Mouse (Mus musculus): ENCODE measurements around the gene Ccdc136. TPM values are rescaled to one million over a fixed set of nuclear protein-coding genes. Genes with fewer than 3 reads are reported as not detected.

Ccdc136 gene
- polyA plus RNA-seq, 1 experiment from 2014 or later: 53.2 TPM

DNA sequence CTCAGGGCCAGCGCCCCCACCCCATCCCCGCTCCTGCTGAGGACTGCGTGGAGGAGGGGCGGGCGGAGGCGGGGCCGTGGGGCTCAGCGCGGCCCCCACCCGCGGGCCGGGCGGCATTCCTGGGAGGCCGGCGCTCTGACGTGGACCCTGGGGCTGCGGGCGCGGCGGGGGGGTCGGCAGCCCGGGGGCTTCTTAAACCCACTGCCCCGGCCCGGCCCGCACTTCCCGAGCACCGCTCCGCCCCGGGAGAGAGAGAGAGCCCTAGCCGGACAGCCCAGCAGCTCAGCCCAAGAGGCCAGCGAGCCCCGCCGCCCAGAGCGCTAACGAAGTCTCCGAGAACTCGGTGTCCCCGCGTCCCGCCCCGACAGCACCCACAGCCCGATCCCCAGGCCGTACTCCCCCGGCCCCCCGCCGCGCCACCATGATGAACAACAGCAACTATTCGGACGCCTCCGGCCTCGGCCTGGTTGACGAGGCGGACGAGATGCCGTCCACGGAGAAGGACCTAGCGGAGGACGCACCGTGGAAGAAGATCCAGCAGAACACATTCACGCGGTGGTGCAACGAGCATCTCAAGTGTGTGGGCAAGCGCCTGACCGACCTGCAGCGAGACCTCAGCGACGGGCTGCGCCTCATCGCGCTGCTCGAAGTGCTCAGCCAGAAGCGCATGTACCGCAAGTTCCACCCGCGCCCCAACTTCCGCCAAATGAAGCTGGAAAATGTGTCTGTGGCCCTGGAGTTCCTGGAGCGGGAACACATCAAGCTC, 37.1 kb downstream of the Ccdc136 start, which contains the start of gene Flnc:
Gene Flnc (plus strand): TSS at position 219 of the 766 bp plus-strand sequence.
- no peaks in the 10 kb centered on the region for H3K36me3 ChIP-seq (replicated peaks; ENCODE audit: control insufficient read depth, insufficient read depth)
- WGBS: under 1% methylated on average over 68 of the region's 77 CpGs
- H3K9ac ChIP-seq: peak within 1 kb of the TSS; percentile 55
- peak; percentile 26 for DNase-seq (ENCODE audit: low spot score)
- peaks cover 39% of the 10 kb centered on the region for H3K4me1 ChIP-seq (replicated peaks; ENCODE audit: control insufficient read depth, insufficient read depth, low read length)
- H3K27me3 ChIP-seq (ENCODE audit: control insufficient read depth, insufficient read depth, low read length): peaks cover 46% of the 10 kb centered on the region
- H3K4me3 ChIP-seq (replicated peaks; ENCODE audit: low read length): peak within 1 kb of the TSS; percentile 39
- peak within 1 kb of the TSS; percentile 67 for H3K4me2 ChIP-seq (replicated peaks)
- H3K27ac ChIP-seq: 0 out of 2 replicates have a peak within 1 kb of the TSS, but pooled peaks have one; percentile 32
- H3K9me3 ChIP-seq (ENCODE audit: control insufficient read depth, low read length): no peaks in the 10 kb centered on the region
- peak; percentile 18; the same call in 1 of the 2 replicates for ATAC-seq (ENCODE audit: low FRiP score)

DNA sequence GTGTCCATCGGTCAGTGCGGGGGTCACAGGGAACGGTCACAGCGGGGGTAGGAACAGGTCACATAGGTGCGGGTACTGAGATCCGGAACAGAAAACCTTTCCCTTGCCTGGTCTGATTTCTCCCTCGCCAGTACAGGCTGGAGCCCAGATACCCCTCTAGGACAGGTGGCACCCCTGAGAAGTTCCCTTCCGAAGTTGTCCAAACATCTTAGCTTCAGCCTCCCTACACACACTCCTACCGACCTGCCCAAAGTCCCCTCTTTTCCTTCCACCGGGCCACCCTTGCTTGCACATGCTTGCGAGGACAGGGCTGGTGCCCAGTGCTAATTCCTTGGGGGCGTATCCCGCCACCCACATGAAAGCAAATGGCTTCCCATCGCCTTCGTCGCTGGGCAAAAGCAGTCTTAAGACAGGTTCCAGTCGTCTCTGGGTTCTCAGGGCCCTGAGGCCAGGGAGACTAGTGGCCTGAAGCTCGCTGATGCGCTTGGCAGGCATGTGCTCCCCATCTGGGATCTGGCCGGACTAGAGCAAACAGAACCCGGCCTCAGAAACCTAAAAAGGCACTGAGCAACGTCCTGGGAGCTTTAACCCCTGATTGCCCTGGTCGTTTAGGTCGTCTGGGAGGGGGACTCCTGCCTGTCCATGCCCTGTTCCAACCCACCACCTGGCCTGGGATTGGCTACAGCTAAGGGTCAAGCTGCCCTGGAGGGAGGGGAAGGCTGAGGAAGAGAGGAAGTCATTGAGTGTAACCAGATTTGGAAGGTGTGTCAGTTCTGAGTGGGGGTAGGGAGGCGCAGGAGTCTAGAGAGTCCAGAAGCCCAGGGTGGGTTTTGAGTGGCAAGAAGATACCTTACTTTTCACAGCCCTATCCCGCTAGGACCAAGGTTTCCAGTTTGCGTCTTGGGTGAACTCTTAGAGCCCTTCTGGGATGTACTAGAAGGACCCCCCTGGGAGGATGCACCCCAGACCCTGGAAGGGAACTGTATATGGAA, 38.0 kb downstream of the Ccdc136 start:
- H3K9ac ChIP-seq: peak overlapping the region; percentile 55; the same call in 1 of the 2 replicates
- ATAC-seq (ENCODE audit: low FRiP score) (no peak), DNase-seq (ENCODE audit: low spot score) (no peak)
- 5% methylated on average over 27 of the region's 27 CpGs for WGBS
- peak overlapping the region; percentile 67 for H3K4me2 ChIP-seq (replicated peaks)
- peaks cover 46% of the 10 kb centered on the region for H3K27me3 ChIP-seq (ENCODE audit: control insufficient read depth, insufficient read depth, low read length)
- peak overlapping the region; percentile 39 for H3K4me3 ChIP-seq (replicated peaks; ENCODE audit: low read length)
- H3K9me3 ChIP-seq (ENCODE audit: control insufficient read depth, low read length): no peaks in the 10 kb centered on the region
- 0 out of 2 replicates have a peak overlapping the region, but pooled peaks have one; percentile 82 for H3K27ac ChIP-seq
- H3K4me1 ChIP-seq (replicated peaks; ENCODE audit: control insufficient read depth, insufficient read depth, low read length): peaks cover 40% of the 10 kb centered on the region
- no peaks in the 10 kb centered on the region for H3K36me3 ChIP-seq (replicated peaks; ENCODE audit: control insufficient read depth, insufficient read depth)

DNA sequence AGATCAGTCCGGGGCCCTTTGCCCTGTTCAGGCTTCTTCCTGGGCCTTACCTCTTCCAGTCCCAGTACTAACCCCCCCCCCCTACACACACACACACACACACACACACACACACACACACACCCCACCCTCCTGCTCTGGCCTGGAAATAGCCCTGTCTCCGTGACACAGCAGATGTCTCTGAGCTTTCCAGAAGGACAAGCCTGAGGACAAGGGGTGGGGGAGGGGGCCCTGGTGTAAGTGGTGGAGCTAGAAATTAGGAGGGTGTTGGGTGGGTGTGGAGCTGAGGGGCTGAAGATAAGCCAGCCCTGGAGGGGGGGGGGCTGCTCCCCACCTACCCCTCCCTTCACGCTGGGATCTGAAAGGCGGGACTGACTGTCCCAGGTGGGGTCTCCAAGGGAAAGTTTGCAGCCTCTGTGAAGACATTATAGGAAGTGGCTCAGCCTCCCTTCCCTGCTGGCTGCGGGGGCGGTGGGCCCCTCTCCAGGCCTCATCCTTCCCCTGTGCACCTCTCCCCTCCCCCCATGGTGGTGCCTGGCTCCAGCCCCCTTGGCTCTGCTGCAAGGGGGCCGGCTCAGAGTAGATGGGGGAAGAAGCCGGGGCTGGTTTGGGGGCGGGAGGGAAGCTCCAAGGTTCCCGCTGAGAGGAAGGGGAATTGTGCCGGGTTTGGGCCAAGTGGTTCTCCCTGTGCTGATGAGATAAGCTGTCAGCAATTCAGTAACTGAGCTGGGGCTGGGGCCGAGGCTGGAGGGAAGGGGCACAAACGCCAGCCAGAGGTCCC, 39.0 kb downstream of the Ccdc136 start:
- WGBS: 6% methylated on average over 13 of the region's 13 CpGs
- DNase-seq (ENCODE audit: low spot score) (peak; percentile 50), ATAC-seq (ENCODE audit: low FRiP score) (peak; percentile 44)
- Histone ChIP-seq H3K9ac (peak overlapping the region; percentile 16; the same call in 1 of the 2 replicates), H3K4me1 (replicated peaks; ENCODE audit: control insufficient read depth, insufficient read depth, low read length) (peaks cover 43% of the 10 kb centered on the region), H3K9me3 (ENCODE audit: control insufficient read depth, low read length) (no peaks in the 10 kb centered on the region), H3K36me3 (replicated peaks; ENCODE audit: control insufficient read depth, insufficient read depth) (no peaks in the 10 kb centered on the region), H3K27ac (peak overlapping the region; percentile 82), H3K4me2 (replicated peaks) (peak overlapping the region; percentile 67), H3K4me3 (replicated peaks; ENCODE audit: low read length) (peak overlapping the region; percentile 39), H3K27me3 (ENCODE audit: control insufficient read depth, insufficient read depth, low read length) (peaks cover 42% of the 10 kb centered on the region)

DNA sequence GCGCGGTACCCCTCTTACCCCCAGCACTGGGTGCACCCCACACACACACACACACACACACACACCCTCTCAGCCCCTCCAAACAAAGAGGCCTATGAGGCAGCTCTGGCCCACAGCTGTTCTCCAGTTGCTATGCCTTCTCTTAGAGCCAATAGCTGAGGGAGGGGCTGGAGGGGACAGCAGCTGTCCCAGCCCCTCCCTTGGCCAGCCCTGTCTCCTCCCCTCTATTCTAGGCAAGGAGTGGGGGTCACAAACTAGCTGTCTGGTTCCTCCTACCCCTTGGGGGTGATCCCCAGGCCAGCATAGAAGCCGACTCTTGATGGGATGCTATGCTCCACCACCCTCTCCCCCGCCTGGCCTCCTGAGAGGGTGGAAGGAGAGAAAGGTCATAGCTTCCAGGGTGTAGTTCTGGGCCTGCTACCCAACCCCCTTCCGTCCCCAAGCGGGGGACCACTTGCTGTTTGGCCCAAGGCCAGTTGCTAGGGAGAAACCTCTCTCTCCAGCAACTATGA, 39.9 kb downstream of the Ccdc136 start:
- DNase-seq (ENCODE audit: low spot score): peak; percentile 52
- H3K36me3 ChIP-seq (replicated peaks; ENCODE audit: control insufficient read depth, insufficient read depth): no peaks in the 10 kb centered on the region
- H3K4me3 ChIP-seq (replicated peaks; ENCODE audit: low read length): peak overlapping the region; percentile 39; the same call in 1 of the 2 replicates
- ATAC-seq (ENCODE audit: low FRiP score): peak; percentile 47; the same call in 1 of the 2 replicates
- no peaks in the 10 kb centered on the region for H3K9me3 ChIP-seq (ENCODE audit: control insufficient read depth, low read length)
- WGBS: 3% methylated on average over 6 of the region's 6 CpGs
- H3K9ac ChIP-seq: 0 out of 2 replicates have a peak overlapping the region, but pooled peaks have one; percentile 16
- peaks cover 38% of the 10 kb centered on the region for H3K27me3 ChIP-seq (ENCODE audit: control insufficient read depth, insufficient read depth, low read length)
- peak overlapping the region; percentile 67 for H3K4me2 ChIP-seq (replicated peaks)
- H3K27ac ChIP-seq: peak overlapping the region; percentile 82
- peaks cover 43% of the 10 kb centered on the region for H3K4me1 ChIP-seq (replicated peaks; ENCODE audit: control insufficient read depth, insufficient read depth, low read length)

DNA sequence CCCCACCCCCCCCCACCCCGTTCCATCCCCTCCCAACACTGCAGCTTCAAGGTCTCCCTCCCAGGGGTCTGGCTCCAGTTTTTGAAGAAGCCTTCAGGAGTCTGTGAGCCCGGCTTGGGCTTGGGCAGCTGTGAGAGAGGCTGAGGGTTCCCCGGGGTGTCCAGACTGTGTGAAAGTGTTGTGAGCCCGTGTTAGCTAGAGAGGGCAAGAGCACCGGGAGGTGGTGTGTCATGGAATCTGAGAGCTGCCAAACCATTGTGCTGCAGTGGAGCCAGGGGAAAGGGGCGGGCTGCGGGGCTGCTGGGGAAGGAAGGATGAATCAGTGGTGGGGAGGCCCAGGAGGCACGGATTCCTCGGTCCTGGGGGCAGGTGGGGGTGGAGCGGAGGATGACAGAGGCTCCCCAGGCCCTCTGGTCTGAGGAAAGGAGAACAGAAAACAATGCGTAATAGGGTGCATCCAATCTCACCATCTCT, 40.4 kb downstream of the Ccdc136 start:
- H3K4me3 ChIP-seq (replicated peaks; ENCODE audit: low read length): no peak overlapping the region
- H3K36me3 ChIP-seq (replicated peaks; ENCODE audit: control insufficient read depth, insufficient read depth): no peaks in the 10 kb centered on the region
- peaks cover 38% of the 10 kb centered on the region for H3K27me3 ChIP-seq (ENCODE audit: control insufficient read depth, insufficient read depth, low read length)
- peaks cover 43% of the 10 kb centered on the region for H3K4me1 ChIP-seq (replicated peaks; ENCODE audit: control insufficient read depth, insufficient read depth, low read length)
- H3K4me2 ChIP-seq (replicated peaks): peak overlapping the region; percentile 67
- peak overlapping the region; percentile 60 for H3K27ac ChIP-seq
- ATAC-seq (ENCODE audit: low FRiP score) (peak; percentile 41), DNase-seq (ENCODE audit: low spot score) (no peak)
- H3K9ac ChIP-seq: no peak overlapping the region
- no peaks in the 10 kb centered on the region for H3K9me3 ChIP-seq (ENCODE audit: control insufficient read depth, low read length)
- WGBS: 2% methylated on average over 11 of the region's 11 CpGs

DNA sequence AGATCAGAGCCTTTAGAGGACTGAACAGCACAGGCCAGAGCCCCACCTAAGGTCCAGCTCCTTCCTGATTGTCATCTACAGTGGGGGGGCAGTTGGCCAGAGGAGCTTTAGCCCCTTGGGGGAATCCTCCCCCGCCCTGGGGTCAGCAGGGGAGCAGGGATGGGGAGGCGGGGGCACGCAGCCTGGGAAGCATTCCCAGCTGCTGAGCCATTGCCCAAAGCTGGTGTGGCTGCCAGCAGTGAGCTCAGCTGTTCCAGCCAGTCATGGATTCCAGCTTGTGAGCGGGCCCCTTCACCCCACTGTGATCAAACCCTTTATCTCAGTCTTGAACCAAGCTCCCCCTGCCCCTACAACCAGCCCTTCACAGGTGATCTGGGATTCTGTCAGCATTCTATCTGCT, 43.1 kb downstream of the Ccdc136 start:
- no peak overlapping the region for H3K4me3 ChIP-seq (replicated peaks; ENCODE audit: low read length)
- H3K36me3 ChIP-seq (replicated peaks; ENCODE audit: control insufficient read depth, insufficient read depth): 0 out of 2 replicates have a peak, but pooled peaks cover 6% of the 10 kb centered on the region
- H3K4me2 ChIP-seq (replicated peaks): no peak overlapping the region
- ATAC-seq (ENCODE audit: low FRiP score) (no peak), DNase-seq (ENCODE audit: low spot score) (no peak)
- H3K9ac ChIP-seq: no peak overlapping the region
- peaks cover 11% of the 10 kb centered on the region; the same call in 1 of the 2 replicates for H3K27me3 ChIP-seq (ENCODE audit: control insufficient read depth, insufficient read depth, low read length)
- WGBS: 69% methylated on average over 4 of the region's 4 CpGs
- H3K27ac ChIP-seq: no peak overlapping the region
- H3K9me3 ChIP-seq (ENCODE audit: control insufficient read depth, low read length): no peaks in the 10 kb centered on the region
- H3K4me1 ChIP-seq (replicated peaks; ENCODE audit: control insufficient read depth, insufficient read depth, low read length): peaks cover 28% of the 10 kb centered on the region

DNA sequence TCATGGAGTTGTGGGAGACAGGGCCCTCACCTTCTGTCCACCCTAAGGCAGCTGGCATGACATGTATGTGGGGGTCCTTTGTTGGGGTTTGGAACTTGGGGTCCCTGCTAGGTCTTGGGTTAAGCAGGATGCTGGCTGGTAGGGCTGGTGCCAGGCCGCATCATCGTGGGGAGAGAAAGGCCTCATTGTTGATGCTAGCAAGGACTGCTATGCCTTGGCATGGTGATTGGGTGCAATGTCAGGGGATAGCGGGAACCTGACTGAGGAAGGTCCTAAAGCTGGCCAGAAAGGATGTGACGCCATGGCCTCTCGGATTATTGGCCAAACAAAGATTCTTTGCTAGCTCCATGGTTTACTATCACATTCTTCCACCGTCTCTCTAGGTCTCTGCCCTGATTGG, 43.7 kb downstream of the Ccdc136 start:
- H3K4me2 ChIP-seq (replicated peaks): no peak overlapping the region
- 93% methylated on average over 6 of the region's 6 CpGs for WGBS
- no peaks in the 10 kb centered on the region for H3K9me3 ChIP-seq (ENCODE audit: control insufficient read depth, low read length)
- no peak overlapping the region for H3K27ac ChIP-seq
- DNase-seq (ENCODE audit: low spot score) (no peak), ATAC-seq (ENCODE audit: low FRiP score) (no peak)
- H3K9ac ChIP-seq: no peak overlapping the region
- H3K36me3 ChIP-seq (replicated peaks; ENCODE audit: control insufficient read depth, insufficient read depth): 0 out of 2 replicates have a peak, but pooled peaks cover 7% of the 10 kb centered on the region
- H3K4me1 ChIP-seq (replicated peaks; ENCODE audit: control insufficient read depth, insufficient read depth, low read length): peaks cover 24% of the 10 kb centered on the region
- peaks cover 5% of the 10 kb centered on the region; the same call in 1 of the 2 replicates for H3K27me3 ChIP-seq (ENCODE audit: control insufficient read depth, insufficient read depth, low read length)
- no peak overlapping the region for H3K4me3 ChIP-seq (replicated peaks; ENCODE audit: low read length)

DNA sequence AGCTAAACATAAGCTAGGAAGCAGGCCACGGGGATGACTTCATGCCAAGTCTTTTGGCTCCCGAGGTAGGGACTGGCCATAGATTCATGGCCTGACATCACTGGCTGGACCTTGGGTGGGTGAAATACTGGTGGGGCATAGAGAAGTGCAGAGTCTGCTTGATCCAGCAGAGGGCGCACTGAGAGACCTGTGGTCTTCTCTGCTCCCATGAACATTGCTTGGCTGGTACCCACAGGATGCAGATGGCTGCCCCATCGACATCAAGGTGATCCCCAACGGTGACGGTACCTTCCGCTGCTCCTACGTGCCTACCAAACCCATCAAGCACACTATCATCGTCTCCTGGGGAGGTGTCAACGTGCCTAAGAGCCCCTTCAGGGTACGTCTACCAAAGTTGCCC, 48.7 kb downstream of the Ccdc136 start:
- no peak overlapping the region for H3K4me2 ChIP-seq (replicated peaks)
- H3K9ac ChIP-seq: no peak overlapping the region
- H3K4me3 ChIP-seq (replicated peaks; ENCODE audit: low read length): no peak overlapping the region
- H3K9me3 ChIP-seq (ENCODE audit: control insufficient read depth, low read length): no peaks in the 10 kb centered on the region
- ATAC-seq (ENCODE audit: low FRiP score) (no peak), DNase-seq (ENCODE audit: low spot score) (no peak)
- WGBS: 72% methylated on average over 11 of the region's 11 CpGs
- no peak overlapping the region for H3K27ac ChIP-seq
- peaks cover 10% of the 10 kb centered on the region; the same call in 1 of the 2 replicates for H3K36me3 ChIP-seq (replicated peaks; ENCODE audit: control insufficient read depth, insufficient read depth)
- H3K27me3 ChIP-seq (ENCODE audit: control insufficient read depth, insufficient read depth, low read length): no peaks in the 10 kb centered on the region
- H3K4me1 ChIP-seq (replicated peaks; ENCODE audit: control insufficient read depth, insufficient read depth, low read length): no peaks in the 10 kb centered on the region

Data from hindbrain, embryonic 14.5 days (tissue).